12 mouse cellular contexts compared by ENCODE assay signal in genomic region chr5:120621078-120621765, GRCm38 (mm10). TPM values are rescaled to one million over a fixed set of nuclear protein-coding genes. Genes with fewer than 3 reads are reported as not detected.
DNase-seq lines count a peak whose midpoint lies in the region; ATAC-seq lines count a peak whose summit lies in the region.
"Had no signal": no experiment of that assay in that cellular context is flagged by ENCODE, and none has a peak within 500 bp of the region (broad histone marks: within the 10 kb centered on the region; RNA-seq: fewer than 3 reads in every experiment).

No protein-coding gene starts in this region.

- H3K9me3 ChIP-seq in embryonic facial prominence, embryonic 13.5 days = no peaks in the 10 kb centered on the region
- H3K9me3 ChIP-seq in embryonic facial prominence, embryonic 10.5 days = no peaks in the 10 kb centered on the region; the same call in 1 of the 2 replicates
- H3K9me3 ChIP-seq in neural tube, embryonic 13.5 days = no peaks in the 10 kb centered on the region
- no peaks in the 10 kb centered on the region; the same call in 1 of the 2 replicates for H3K9me3 ChIP-seq in intestine, embryonic 16.5 days (ENCODE audit: control insufficient read depth, low read length)
- H3K9me3 ChIP-seq: limb, embryonic 13.5 days; megakaryocyte, embryonic 14.5 days had no signal

- no peak for DNase-seq in embryonic facial prominence, embryonic 10.5 days (ENCODE audit: low spot score)
- no peak for DNase-seq in neural tube, embryonic 10.5 days (ENCODE audit: extremely low spot score, low spot score)
- DNase-seq in adrenal gland, postnatal 25 days = no peak
- DNase-seq in urinary bladder, postnatal 10 days (ENCODE audit: low spot score) = no peak

- WGBS in embryonic facial prominence, embryonic 13.5 days = 94% methylated on average over 23 of the region's 23 CpGs
- 95% methylated on average over 23 of the region's 23 CpGs for WGBS in embryonic facial prominence, embryonic 10.5 days
- whole genome bisulfite sequencing in neural tube, embryonic 13.5 days = 91% methylated on average over 23 of the region's 23 CpGs
- WGBS in intestine, embryonic 16.5 days = 91% methylated on average over 23 of the region's 23 CpGs

- peaks cover 94% of the 10 kb centered on the region for H3K36me3 ChIP-seq in embryonic facial prominence, embryonic 13.5 days
- peaks cover 100% of the 10 kb centered on the region for H3K36me3 ChIP-seq in embryonic facial prominence, embryonic 10.5 days (replicated peaks)
- H3K36me3 ChIP-seq in neural tube, embryonic 13.5 days = peaks cover 100% of the 10 kb centered on the region
- H3K36me3 ChIP-seq in intestine, embryonic 16.5 days (ENCODE audit: control insufficient read depth, insufficient read depth, low read length) = peaks cover 53% of the 10 kb centered on the region

- H3K9ac ChIP-seq in embryonic facial prominence, embryonic 13.5 days = no peak overlapping the region
- H3K9ac ChIP-seq in neural tube, embryonic 13.5 days = no peak overlapping the region
- no peak overlapping the region for H3K9ac ChIP-seq in intestine, embryonic 16.5 days (ENCODE audit: low read depth, low read length)

- no peak overlapping the region for H3K4me3 ChIP-seq in embryonic facial prominence, embryonic 13.5 days
- no peak overlapping the region for H3K4me3 ChIP-seq in embryonic facial prominence, embryonic 10.5 days
- no peak overlapping the region for H3K4me3 ChIP-seq in neural tube, embryonic 13.5 days
- no peak overlapping the region for H3K4me3 ChIP-seq in intestine, embryonic 16.5 days (ENCODE audit: low read length)
- H3K4me3 ChIP-seq: limb, embryonic 13.5 days; megakaryocyte, embryonic 14.5 days had no signal

- 0 out of 2 replicates have a peak overlapping the region, but pooled peaks have one; percentile 4 for H3K27ac ChIP-seq in embryonic facial prominence, embryonic 13.5 days
- no peak overlapping the region for H3K27ac ChIP-seq in embryonic facial prominence, embryonic 10.5 days (replicated peaks)
- H3K27ac ChIP-seq in neural tube, embryonic 13.5 days (replicated peaks) = no peak overlapping the region
- no peak overlapping the region for H3K27ac ChIP-seq in intestine, embryonic 16.5 days (ENCODE audit: low read length)
- H3K27ac ChIP-seq: limb, embryonic 13.5 days had no signal

- ATAC-seq in embryonic facial prominence, embryonic 13.5 days (ENCODE audit: insufficient number of reproducible peaks, insufficient read depth, low FRiP score, low TSS enrichment, low read depth) = no peak
- ATAC-seq in neural tube, embryonic 13.5 days (ENCODE audit: low read depth) = peak; percentile 9; the same call in 1 of the 2 replicates
- peak; percentile 42 for ATAC-seq in neutrophil, adult 5-6 weeks (ENCODE audit: extremely low read depth, insufficient number of reproducible peaks, low FRiP score, poor library complexity, severe bottlenecking)
- no peak for ATAC-seq in intestine, embryonic 16.5 days

- H3K4me1 ChIP-seq in embryonic facial prominence, embryonic 13.5 days = peaks cover 13% of the 10 kb centered on the region
- peaks cover 6% of the 10 kb centered on the region for H3K4me1 ChIP-seq in embryonic facial prominence, embryonic 10.5 days
- H3K4me1 ChIP-seq in neural tube, embryonic 13.5 days (replicated peaks) = peaks cover 7% of the 10 kb centered on the region; the same call in 1 of the 2 replicates
- H3K4me1 ChIP-seq in intestine, embryonic 16.5 days (ENCODE audit: control insufficient read depth, insufficient read depth, low read length) = no peaks in the 10 kb centered on the region

- no peak overlapping the region for H3K4me2 ChIP-seq in embryonic facial prominence, embryonic 13.5 days
- no peak overlapping the region for H3K4me2 ChIP-seq in neural tube, embryonic 13.5 days
- H3K4me2 ChIP-seq in intestine, embryonic 16.5 days (ENCODE audit: low read depth, low read length) = no peak overlapping the region
- H3K4me2 ChIP-seq: limb, embryonic 13.5 days had no signal

- no peaks in the 10 kb centered on the region for H3K27me3 ChIP-seq in embryonic facial prominence, embryonic 13.5 days
- no peaks in the 10 kb centered on the region for H3K27me3 ChIP-seq in embryonic facial prominence, embryonic 10.5 days (replicated peaks; ENCODE audit: low read depth, poor library complexity, severe bottlenecking)
- no peaks in the 10 kb centered on the region for H3K27me3 ChIP-seq in neural tube, embryonic 13.5 days
- no peaks in the 10 kb centered on the region for H3K27me3 ChIP-seq in intestine, embryonic 16.5 days (replicated peaks; ENCODE audit: control insufficient read depth, insufficient read depth, low read length)
- H3K27me3 ChIP-seq: limb, embryonic 13.5 days; megakaryocyte, embryonic 14.5 days had no signal

RNA-seq across cellular contexts. Expression of gene Ddx54, which starts 8.7 kb away (rescaled TPM):
- 45.6 and 46.8 TPM in 2 replicates for polyA plus RNA-seq in embryonic facial prominence, embryonic 13.5 days (2015; fragmentation: Nextera tagmentation; extraction: Ambion mirVana)
- 62.3 and 64.3 TPM in 2 replicates for polyA plus RNA-seq in embryonic facial prominence, embryonic 10.5 days (2016; fragmentation: Nextera tagmentation; extraction: Ambion mirVana)
- 44.6 and 45.7 TPM in 2 replicates for polyA plus RNA-seq in neural tube, embryonic 13.5 days (2015; fragmentation: Nextera tagmentation; extraction: Ambion mirVana)
- total RNA-seq in neutrophil, adult 5-6 weeks (2017) = 58.6 and 61.8 TPM in 2 replicates
- 50.5 and 54.7 TPM in 2 replicates for total RNA-seq in adrenal gland, postnatal 25 days (2021)
- 50.8 and 51.4 TPM in 2 replicates for polyA plus RNA-seq in intestine, embryonic 16.5 days (2015; fragmentation: Nextera tagmentation; extraction: Ambion mirVana)

RNA-seq across cellular contexts. Expression of gene Rita1, which starts 8.8 kb away (rescaled TPM):
- 16.2 and 17.6 TPM in 2 replicates for polyA plus RNA-seq in embryonic facial prominence, embryonic 13.5 days (2015; fragmentation: Nextera tagmentation; extraction: Ambion mirVana)
- polyA plus RNA-seq in embryonic facial prominence, embryonic 10.5 days (2016; fragmentation: Nextera tagmentation; extraction: Ambion mirVana) = 19.4 and 20.1 TPM in 2 replicates
- 19.9 and 25.1 TPM in 2 replicates for polyA plus RNA-seq in neural tube, embryonic 13.5 days (2015; fragmentation: Nextera tagmentation; extraction: Ambion mirVana)
- 0.81 and 3.6 TPM in 2 replicates for total RNA-seq in neutrophil, adult 5-6 weeks (2017)
- 15.9 and 17.5 TPM in 2 replicates for total RNA-seq in adrenal gland, postnatal 25 days (2021)
- polyA plus RNA-seq in intestine, embryonic 16.5 days (2015; fragmentation: Nextera tagmentation; extraction: Ambion mirVana) = 12.7 and 12.8 TPM in 2 replicates

RNA-seq across cellular contexts. Expression of gene Cfap73, which starts 12.8 kb away (rescaled TPM):
- not detected in 2 replicates for polyA plus RNA-seq in embryonic facial prominence, embryonic 13.5 days (2015; fragmentation: Nextera tagmentation; extraction: Ambion mirVana)
- polyA plus RNA-seq in embryonic facial prominence, embryonic 10.5 days (2016; fragmentation: Nextera tagmentation; extraction: Ambion mirVana) = 0.27 TPM in 1 of 2 replicates, not detected in the other
- polyA plus RNA-seq in neural tube, embryonic 13.5 days (2015; fragmentation: Nextera tagmentation; extraction: Ambion mirVana) = not detected in 2 replicates
- total RNA-seq in neutrophil, adult 5-6 weeks (2017) = not detected in 2 replicates
- total RNA-seq in adrenal gland, postnatal 25 days (2021) = 2.8 and 3.1 TPM in 2 replicates
- polyA plus RNA-seq in intestine, embryonic 16.5 days (2015; fragmentation: Nextera tagmentation; extraction: Ambion mirVana) = 0.24 TPM in 1 of 2 replicates, not detected in the other
- polyA plus RNA-seq: C2C12; intestine, embryonic 14.5 days; limb, embryonic 13.5 days had no signal

RNA-seq across cellular contexts. Expression of gene Rasal1, which starts 27.4 kb away (rescaled TPM):
- 0.32 TPM in 1 of 2 replicates, not detected in the other for polyA plus RNA-seq in embryonic facial prominence, embryonic 13.5 days (2015; fragmentation: Nextera tagmentation; extraction: Ambion mirVana)
- 0.07 and 0.14 TPM in 2 replicates for polyA plus RNA-seq in embryonic facial prominence, embryonic 10.5 days (2016; fragmentation: Nextera tagmentation; extraction: Ambion mirVana)
- 0.31 TPM in 1 of 2 replicates, not detected in the other for polyA plus RNA-seq in neural tube, embryonic 13.5 days (2015; fragmentation: Nextera tagmentation; extraction: Ambion mirVana)
- 4.5 and 5.4 TPM in 2 replicates for total RNA-seq in neutrophil, adult 5-6 weeks (2017)
- total RNA-seq in adrenal gland, postnatal 25 days (2021) = 19.6 and 20.0 TPM in 2 replicates
- 1.8 and 1.9 TPM in 2 replicates for polyA plus RNA-seq in intestine, embryonic 16.5 days (2015; fragmentation: Nextera tagmentation; extraction: Ambion mirVana)
- polyA plus RNA-seq: C2C12 had no signal

RNA-seq across cellular contexts. Expression of gene Iqcd, which starts 32.4 kb away (rescaled TPM):
- 0.60 and 0.80 TPM in 2 replicates for polyA plus RNA-seq in embryonic facial prominence, embryonic 13.5 days (2015; fragmentation: Nextera tagmentation; extraction: Ambion mirVana)
- polyA plus RNA-seq in embryonic facial prominence, embryonic 10.5 days (2016; fragmentation: Nextera tagmentation; extraction: Ambion mirVana) = 0.65 and 0.81 TPM in 2 replicates
- 0.94 and 1.0 TPM in 2 replicates for polyA plus RNA-seq in neural tube, embryonic 13.5 days (2015; fragmentation: Nextera tagmentation; extraction: Ambion mirVana)
- total RNA-seq in neutrophil, adult 5-6 weeks (2017) = 0.47 TPM in 1 of 2 replicates, not detected in the other
- 0.57 and 0.67 TPM in 2 replicates for total RNA-seq in adrenal gland, postnatal 25 days (2021)
- 0.17 and 0.27 TPM in 2 replicates for polyA plus RNA-seq in intestine, embryonic 16.5 days (2015; fragmentation: Nextera tagmentation; extraction: Ambion mirVana)

Comparison
In these comparisons a context has a peak if more than half of its experiments do, and no peak if none do; other contexts are left out.
1. ATAC-seq: peak in neural tube, embryonic 13.5 days (single experiment) and neutrophil, adult 5-6 weeks (single experiment); none in embryonic facial prominence, embryonic 13.5 days (single experiment) and intestine, embryonic 16.5 days (single experiment).